Mouse (Mus musculus) retina, postnatal 1 day (tissue): ENCODE measurements around the gene Pvalb.

Experiments used
- DNase-seq: peaks from one replicate; pipeline ENCODE4 v3.0.0-alpha.2; 2012

Gene Pvalb

GRCm38 (mm10) chr15:78194320-78194719 is 11.9 kb downstream of the Pvalb start:
- DNase-seq = no peak

GRCm38 (mm10) chr15:78189636-78190035 is 16.6 kb downstream of the Pvalb start:
- no peak for DNase-seq

GRCm38 (mm10) chr15:78188546-78188945 is 17.7 kb downstream of the Pvalb start:
- no peak for DNase-seq

GRCm38 (mm10) chr15:78186906-78187305 is 19.3 kb downstream of the Pvalb start:
- no peak for DNase-seq

- no peak for DNase-seq
These were observed 20.6 kb downstream of the Pvalb start for GRCm38 (mm10) chr15:78185609-78186008.

GRCm38 (mm10) chr15:78184855-78185254 is 21.3 kb downstream of the Pvalb start:
- DNase-seq = peak; percentile 89

- peak; percentile 91 for DNase-seq
These were observed 24.3 kb downstream of the Pvalb start for GRCm38 (mm10) chr15:78181701-78182405.

GRCm38 (mm10) chr15:78179775-78180174 is 26.4 kb downstream of the Pvalb start:
- DNase-seq = no peak

GRCm38 (mm10) chr15:78178397-78178796 is 27.8 kb downstream of the Pvalb start:
- peak; percentile 82 for DNase-seq

- DNase-seq = no peak
These were observed 28.9 kb downstream of the Pvalb start for GRCm38 (mm10) chr15:78177257-78177656.

GRCm38 (mm10) chr15:78174887-78175245 is 31.3 kb downstream of the Pvalb start:
- no peak for DNase-seq

GRCm38 (mm10) chr15:78173972-78174886 is 32.0 kb downstream of the Pvalb start, which contains the start of gene Ift27:
Ift27 (minus strand) TSS chr15:78174107.
- peak; percentile 100 for DNase-seq

GRCm38 (mm10) chr15:78172899-78173817 is 33.0 kb downstream of the Pvalb start:
- DNase-seq = peak; percentile 43

GRCm38 (mm10) chr15:78172256-78172898 is 33.8 kb downstream of the Pvalb start:
- no peak for DNase-seq

- DNase-seq = no peak
These were observed 34.5 kb downstream of the Pvalb start for GRCm38 (mm10) chr15:78171651-78172050.

GRCm38 (mm10) chr15:78170708-78171107 is 35.5 kb downstream of the Pvalb start:
- DNase-seq = no peak

GRCm38 (mm10) chr15:78169566-78169965 is 36.6 kb downstream of the Pvalb start:
- no peak for DNase-seq

GRCm38 (mm10) chr15:78165292-78165691 is 40.9 kb downstream of the Pvalb start:
- no peak for DNase-seq

GRCm38 (mm10) chr15:78164466-78164865 is 41.7 kb downstream of the Pvalb start:
- no peak for DNase-seq

- no peak for DNase-seq
These were observed 44.3 kb downstream of the Pvalb start for GRCm38 (mm10) chr15:78161946-78162345.

- no peak for DNase-seq
These were observed 47.9 kb downstream of the Pvalb start for GRCm38 (mm10) chr15:78158335-78158734.

- DNase-seq = no peak
These were observed 48.4 kb downstream of the Pvalb start for GRCm38 (mm10) chr15:78157824-78158223.
